Mouse (Mus musculus): Measurements from ENCODE around the gene Phlpp1.

DNA sequence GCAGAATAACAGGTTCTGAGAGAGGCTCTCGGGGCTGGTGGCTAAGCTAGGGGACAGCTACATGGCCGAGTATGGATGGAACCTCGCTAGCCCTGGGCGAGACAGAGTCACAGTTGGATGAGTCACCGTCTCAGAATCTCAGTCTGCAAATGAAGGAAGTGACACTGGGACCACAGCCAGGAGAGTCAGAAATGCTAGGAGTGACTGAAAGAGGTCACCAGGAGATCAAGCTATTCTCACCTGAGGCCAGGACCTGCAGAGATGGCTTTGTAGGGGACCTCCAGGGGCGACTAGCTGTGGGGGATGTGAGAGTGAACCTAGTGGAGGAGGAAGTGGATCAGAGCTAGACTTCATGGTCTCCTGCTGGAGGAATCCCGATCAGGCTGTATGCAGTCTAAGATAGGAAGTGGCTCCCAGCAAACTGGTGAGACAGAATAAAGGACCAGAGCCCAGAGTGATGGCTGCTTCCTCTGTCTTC, 236.4 kb downstream of the Phlpp1 start:
- TF ChIP-seq FLI1 (IDR thresholded peaks at IDR 0.05; ENCODE audit: low read length), result no peak
- TF ChIP-seq GATA1 (IDR thresholded peaks at IDR 0.05; ENCODE audit: borderline replicate concordance, low read length), result no peak
